34 mouse cellular contexts compared by ENCODE assay signal in genomic region chr17:88034418-88034817, GRCm38 (mm10). TPM values are rescaled to one million over a fixed set of nuclear protein-coding genes. Genes with fewer than 3 reads are reported as not detected.
A peak's percentile ranks its signal among the peaks of the same experiment; 100 is the strongest.
DNase-seq lines count a peak whose midpoint lies in the region; ATAC-seq and TF ChIP-seq lines count a peak whose summit lies in the region.
"Had no signal": no experiment of that assay in that cellular context is flagged by ENCODE, and none has a peak within 500 bp of the region (broad histone marks: within the 10 kb centered on the region; RNA-seq: fewer than 3 reads in every experiment).

No protein-coding gene starts in this region.

- H3K4me3 ChIP-seq in heart, adult 2 months, result no peak overlapping the region
- no peak overlapping the region for H3K4me3 ChIP-seq in liver, embryonic 13.5 days (replicated peaks)
- no peak overlapping the region for H3K4me3 ChIP-seq in forebrain, embryonic 14.5 days (ENCODE audit: low read depth, low read length)
- H3K4me3 ChIP-seq: forebrain, embryonic 10.5 days; heart, embryonic 12.5 days; limb, embryonic 12.5 days; midbrain, embryonic 10.5 days; midbrain, embryonic 15.5 days; neural tube, embryonic 15.5 days; stomach, embryonic 15.5 days had no signal

- no peak for TF ChIP-seq CTCF in heart, adult 2 months (IDR thresholded peaks at IDR 0.05)

- H3K27me3 ChIP-seq in heart, adult 2 months (ENCODE audit: control insufficient read depth, insufficient read depth, low read length), result no peaks in the 10 kb centered on the region
- H3K27me3 ChIP-seq in liver, embryonic 13.5 days, result no peaks in the 10 kb centered on the region
- H3K27me3 ChIP-seq in forebrain, embryonic 14.5 days (replicated peaks; ENCODE audit: control insufficient read depth, insufficient read depth, low read length), result no peaks in the 10 kb centered on the region
- H3K27me3 ChIP-seq: heart, embryonic 12.5 days; limb, embryonic 12.5 days; midbrain, embryonic 15.5 days; neural tube, embryonic 15.5 days; Patski; stomach, embryonic 15.5 days had no signal

- H3K4me1 ChIP-seq in heart, adult 2 months (ENCODE audit: control insufficient read depth, insufficient read depth, low read length), result peaks cover 10% of the 10 kb centered on the region
- peaks cover 58% of the 10 kb centered on the region for H3K4me1 ChIP-seq in liver, embryonic 13.5 days (replicated peaks)
- H3K4me1 ChIP-seq in forebrain, embryonic 14.5 days (ENCODE audit: control insufficient read depth, insufficient read depth, low read length), result no peaks in the 10 kb centered on the region
- H3K4me1 ChIP-seq: stomach, embryonic 15.5 days had no signal

- no peak for TF ChIP-seq POLR2A in heart, adult 2 months (IDR thresholded peaks at IDR 0.05; ENCODE audit: insufficient read depth, low read depth, low read length)

- no peaks in the 10 kb centered on the region for H3K9me3 ChIP-seq in liver, embryonic 13.5 days (replicated peaks)
- no peaks in the 10 kb centered on the region for H3K9me3 ChIP-seq in forebrain, embryonic 14.5 days (replicated peaks; ENCODE audit: control insufficient read depth, low read length)
- H3K9me3 ChIP-seq: forebrain, embryonic 10.5 days; G1E; heart, embryonic 12.5 days; limb, embryonic 12.5 days; midbrain, embryonic 10.5 days; midbrain, embryonic 15.5 days; neural tube, embryonic 15.5 days; stomach, embryonic 15.5 days had no signal

- TF ChIP-seq EP300 in heart, adult 2 months (IDR thresholded peaks at IDR 0.05; ENCODE audit: insufficient read depth, low read depth, low read length), result no peak

- no peak overlapping the region for H3K9ac ChIP-seq in heart, adult 2 months (ENCODE audit: low read depth, low read length)
- H3K9ac ChIP-seq in liver, embryonic 13.5 days, result peak overlapping the region; percentile 33; the same call in 1 of the 2 replicates
- no peak overlapping the region for H3K9ac ChIP-seq in forebrain, embryonic 14.5 days (ENCODE audit: low read length)
- H3K9ac ChIP-seq: heart, embryonic 12.5 days; hindbrain, embryonic 14.5 days; limb, embryonic 12.5 days; midbrain, embryonic 15.5 days; neural tube, embryonic 15.5 days; stomach, embryonic 15.5 days had no signal

- peaks cover 7% of the 10 kb centered on the region for H3K79me2 ChIP-seq in heart, adult 2 months (replicated peaks; ENCODE audit: control insufficient read depth, insufficient read depth, low read length)

- ATAC-seq in erythroid progenitor cell, adult 5-6 weeks (replicated peaks; ENCODE audit: low FRiP score, poor library complexity, severe bottlenecking), result peak; percentile 75
- peak; percentile 95 for ATAC-seq in liver, embryonic 13.5 days (ENCODE audit: low read depth)
- peak; percentile 82 for ATAC-seq in megakaryocyte progenitor cell, adult 5-6 weeks (replicated peaks; ENCODE audit: poor library complexity)
- ATAC-seq in forebrain, embryonic 14.5 days, result no peak
- ATAC-seq: forebrain, embryonic 16.5 days; lung, postnatal 0 days; midbrain, embryonic 15.5 days; Patski had no signal

- peak; percentile 37 for DNase-seq in heart, adult 11 months
- no peak for DNase-seq in heart, adult 2 months
- peak; percentile 30 for DNase-seq in liver, embryonic 13.5 days
- DNase-seq in gastrocnemius, postnatal 36 days, result no peak
- no peak for DNase-seq in lung, postnatal 36 days
- no peak for DNase-seq in forebrain, embryonic 14.5 days (ENCODE audit: low spot score)
- DNase-seq: adrenal gland, postnatal 10 days; cerebellum, adult 2 months; cerebellum, postnatal 14 days; gastrocnemius, postnatal 14 days; heart, adult 18-20 months; heart, postnatal 4 days; kidney, adult 2 months; kidney, postnatal 4 days; layer of hippocampus, postnatal 36 days; lung, adult 18-20 months; retina, postnatal 1 day; right cerebral cortex, postnatal 25 days; thymus, postnatal 14 days had no signal

- peaks cover 10% of the 10 kb centered on the region for H3K36me3 ChIP-seq in heart, adult 2 months (ENCODE audit: control insufficient read depth, insufficient read depth, low read length)
- H3K36me3 ChIP-seq in liver, embryonic 13.5 days, result no peaks in the 10 kb centered on the region
- H3K36me3 ChIP-seq in forebrain, embryonic 14.5 days (ENCODE audit: control insufficient read depth, insufficient read depth, low read length), result no peaks in the 10 kb centered on the region
- H3K36me3 ChIP-seq: heart, embryonic 12.5 days; limb, embryonic 12.5 days; midbrain, embryonic 15.5 days; neural tube, embryonic 15.5 days; stomach, embryonic 15.5 days had no signal

- intact Hi-C loops in heart, adult 2 months (cut with DNase I), result no loop called here
- intact Hi-C loops in gastrocnemius, postnatal 36 days (cut with DNase I), result no loop called here

- WGBS in heart, adult 2 months, result 78% methylated on average over 4 of the region's 4 CpGs
- WGBS in liver, embryonic 13.5 days (ENCODE audit: insufficient replicate concordance), result 33% methylated on average over 4 of the region's 4 CpGs
- WGBS in forebrain, embryonic 14.5 days, result 97% methylated on average over 4 of the region's 4 CpGs

- H3K27ac ChIP-seq in heart, adult 2 months, result no peak overlapping the region
- peak overlapping the region; percentile 73 for H3K27ac ChIP-seq in liver, embryonic 13.5 days
- no peak overlapping the region for H3K27ac ChIP-seq in forebrain, embryonic 14.5 days (ENCODE audit: low read depth, low read length)
- H3K27ac ChIP-seq: forebrain, embryonic 10.5 days; hindbrain, embryonic 14.5 days; limb, embryonic 12.5 days; macrophage; midbrain, embryonic 10.5 days; midbrain, embryonic 15.5 days; neural tube, embryonic 15.5 days; stomach, embryonic 15.5 days had no signal

- H3K4me2 ChIP-seq in liver, embryonic 13.5 days, result peak overlapping the region; percentile 44
- H3K4me2 ChIP-seq in forebrain, embryonic 14.5 days (ENCODE audit: low read length), result no peak overlapping the region
- H3K4me2 ChIP-seq: heart, embryonic 12.5 days; hindbrain, embryonic 14.5 days; limb, embryonic 12.5 days; midbrain, embryonic 15.5 days; neural tube, embryonic 15.5 days; stomach, embryonic 15.5 days had no signal

RNA-seq across cellular contexts. Expression of gene Fbxo11, which starts 30.7 kb away (rescaled TPM):
- total RNA-seq in heart, adult 2 months (2021), result 10 to 100 TPM; 31.2 to 35.1 TPM
- polyA plus RNA-seq in heart, adult 2 months (2012; rRNA removed), result 13.4 and 27.9 TPM in 2 replicates
- total RNA-seq in erythroid progenitor cell, adult 5-6 weeks (2015; ENCODE audit: low replicate concordance), result 10.1 and 16.2 TPM in 2 replicates
- total RNA-seq in erythroid progenitor cell, adult 5-6 weeks (2017; ENCODE audit: low replicate concordance), result 5.9 and 14.4 TPM in 2 replicates
- 3.0 and 4.0 TPM in 2 replicates for polyA plus RNA-seq in liver, embryonic 13.5 days (2015; fragmentation: Nextera tagmentation; extraction: Ambion mirVana)
- 32.0 and 35.0 TPM in 2 replicates for total RNA-seq in megakaryocyte progenitor cell, adult 5-6 weeks (2015)
- 17.8 and 22.7 TPM in 2 replicates for total RNA-seq in megakaryocyte progenitor cell, adult 5-6 weeks (2017)
- 10 to 100 TPM; 25.5 to 28.0 TPM for total RNA-seq in gastrocnemius, postnatal 36 days (2021)
- 39.6 and 40.8 TPM in 2 replicates for polyA plus RNA-seq in forebrain, embryonic 14.5 days (2014; fragmentation: Nextera tagmentation; extraction: Ambion mirVana)

RNA-seq across cellular contexts. Expression of gene Msh6, which starts 59.6 kb away (rescaled TPM):
- total RNA-seq in heart, adult 2 months (2021), result 1 to 10 TPM; 8.2 to 8.6 TPM
- polyA plus RNA-seq in heart, adult 2 months (2012; rRNA removed), result 1.5 and 3.3 TPM in 2 replicates
- total RNA-seq in erythroid progenitor cell, adult 5-6 weeks (2015; ENCODE audit: low replicate concordance), result 31.4 and 34.8 TPM in 2 replicates
- total RNA-seq in erythroid progenitor cell, adult 5-6 weeks (2017; ENCODE audit: low replicate concordance), result 27.9 and 31.6 TPM in 2 replicates
- polyA plus RNA-seq in liver, embryonic 13.5 days (2015; fragmentation: Nextera tagmentation; extraction: Ambion mirVana), result 32.6 and 38.7 TPM in 2 replicates
- 55.5 and 57.0 TPM in 2 replicates for total RNA-seq in megakaryocyte progenitor cell, adult 5-6 weeks (2015)
- 84.1 and 114 TPM in 2 replicates for total RNA-seq in megakaryocyte progenitor cell, adult 5-6 weeks (2017)
- 1 to 10 TPM; 4.1 to 5.0 TPM for total RNA-seq in gastrocnemius, postnatal 36 days (2021)
- 31.9 and 39.3 TPM in 2 replicates for polyA plus RNA-seq in forebrain, embryonic 14.5 days (2014; fragmentation: Nextera tagmentation; extraction: Ambion mirVana)

Comparison
In these comparisons a context has a peak if more than half of its experiments do, and no peak if none do; other contexts are left out.
1. DNase-seq: peak in heart, adult 11 months (single experiment) and liver, embryonic 13.5 days (single experiment); none in heart, adult 2 months (0 of 2), gastrocnemius, postnatal 36 days (0 of 2), lung, postnatal 36 days (single experiment) and forebrain, embryonic 14.5 days (single experiment).